9 mouse cellular contexts compared by ENCODE assay signal in the genomic region with DNA sequence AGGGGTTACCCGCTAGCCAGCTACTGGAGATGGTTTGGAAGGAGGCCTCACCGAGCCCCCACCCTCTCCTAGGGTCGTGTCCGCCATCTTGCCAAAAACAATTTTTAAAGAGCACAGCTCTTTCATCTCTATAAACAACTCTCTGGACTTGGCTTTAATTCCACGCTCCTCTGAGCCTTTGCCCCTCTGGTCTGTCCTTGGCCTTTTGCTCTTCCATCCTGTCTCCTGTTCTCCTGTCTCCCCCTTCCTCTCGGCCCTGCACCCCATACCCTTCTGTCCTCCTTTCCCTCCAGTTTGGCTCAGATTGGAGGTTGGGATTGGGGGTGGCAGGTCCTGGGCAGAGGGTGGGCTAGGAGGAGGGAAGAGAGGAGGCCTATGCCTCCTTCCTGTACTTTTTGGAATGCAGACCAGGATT. TPM values are rescaled to one million over a fixed set of nuclear protein-coding genes. Genes with fewer than 3 reads are reported as not detected.
DNase-seq lines count a peak whose midpoint lies in the region; ATAC-seq and TF ChIP-seq lines count a peak whose summit lies in the region.
"Had no signal": no experiment of that assay in that cellular context is flagged by ENCODE, and none has a peak within 500 bp of the region (broad histone marks: within the 10 kb centered on the region; RNA-seq: fewer than 3 reads in every experiment).

No protein-coding gene starts in this region.

- H3K9ac ChIP-seq in forebrain, embryonic 15.5 days (replicated peaks), result no peak overlapping the region
- H3K9ac ChIP-seq in limb, embryonic 14.5 days (ENCODE audit: low read depth, low read length, severe bottlenecking), result peak overlapping the region; percentile 34; the same call in 1 of the 2 replicates
- H3K9ac ChIP-seq in stomach, embryonic 15.5 days, result 0 out of 2 replicates have a peak overlapping the region, but pooled peaks have one; percentile 6

- TF ChIP-seq CTCF in spleen, adult 2 months (IDR thresholded peaks at IDR 0.05; ENCODE audit: extremely low read depth, insufficient read depth, insufficient read length, insufficient replicate concordance), result no peak

- H3K27ac ChIP-seq in spleen, adult 2 months (ENCODE audit: insufficient read depth, low read length), result peak overlapping the region; percentile 30; the same call in 1 of the 2 replicates
- peak overlapping the region; percentile 75 for H3K27ac ChIP-seq in forebrain, embryonic 15.5 days (replicated peaks)
- H3K27ac ChIP-seq in limb, embryonic 14.5 days (replicated peaks; ENCODE audit: low read depth, low read length), result peak overlapping the region; percentile 71
- peak overlapping the region; percentile 93 for H3K27ac ChIP-seq in stomach, embryonic 15.5 days

- peaks cover 44% of the 10 kb centered on the region for H3K4me1 ChIP-seq in spleen, adult 2 months (ENCODE audit: control insufficient read depth, insufficient read depth, insufficient read length)
- peaks cover 98% of the 10 kb centered on the region for H3K4me1 ChIP-seq in forebrain, embryonic 15.5 days
- peaks cover 91% of the 10 kb centered on the region for H3K4me1 ChIP-seq in limb, embryonic 14.5 days (ENCODE audit: control insufficient read depth, insufficient read depth, low read length)
- H3K4me1 ChIP-seq in stomach, embryonic 15.5 days, result peaks cover 88% of the 10 kb centered on the region

- H3K36me3 ChIP-seq in spleen, adult 2 months (ENCODE audit: control insufficient read depth, insufficient read depth, low read length), result peaks cover 17% of the 10 kb centered on the region
- no peaks in the 10 kb centered on the region for H3K36me3 ChIP-seq in forebrain, embryonic 15.5 days
- peaks cover 30% of the 10 kb centered on the region for H3K36me3 ChIP-seq in limb, embryonic 14.5 days (ENCODE audit: control insufficient read depth, insufficient read depth, low read length)
- peaks cover 8% of the 10 kb centered on the region; the same call in 1 of the 2 replicates for H3K36me3 ChIP-seq in stomach, embryonic 15.5 days

- no peaks in the 10 kb centered on the region for H3K9me3 ChIP-seq in forebrain, embryonic 15.5 days
- no peaks in the 10 kb centered on the region for H3K9me3 ChIP-seq in limb, embryonic 14.5 days (ENCODE audit: control insufficient read depth, low read length)
- H3K9me3 ChIP-seq in stomach, embryonic 15.5 days, result no peaks in the 10 kb centered on the region

- no peaks in the 10 kb centered on the region for H3K27me3 ChIP-seq in spleen, adult 2 months (ENCODE audit: control insufficient read depth, insufficient read depth, low read length)
- peaks cover 12% of the 10 kb centered on the region; the same call in 1 of the 2 replicates for H3K27me3 ChIP-seq in forebrain, embryonic 15.5 days
- no peaks in the 10 kb centered on the region for H3K27me3 ChIP-seq in limb, embryonic 14.5 days (ENCODE audit: control insufficient read depth, insufficient read depth, low read length)
- no peaks in the 10 kb centered on the region for H3K27me3 ChIP-seq in stomach, embryonic 15.5 days (replicated peaks)

- H3K4me3 ChIP-seq in spleen, adult 2 months (ENCODE audit: extremely low read depth, insufficient read depth, insufficient read length), result no peak overlapping the region
- no peak overlapping the region for H3K4me3 ChIP-seq in forebrain, embryonic 15.5 days
- H3K4me3 ChIP-seq in limb, embryonic 14.5 days (replicated peaks; ENCODE audit: low read length), result peak overlapping the region; percentile 67
- peak overlapping the region; percentile 78 for H3K4me3 ChIP-seq in stomach, embryonic 15.5 days (replicated peaks)

- H3K4me2 ChIP-seq in forebrain, embryonic 15.5 days (replicated peaks), result peak overlapping the region; percentile 98
- peak overlapping the region; percentile 96 for H3K4me2 ChIP-seq in limb, embryonic 14.5 days (replicated peaks; ENCODE audit: low read depth, low read length, severe bottlenecking)
- peak overlapping the region; percentile 99 for H3K4me2 ChIP-seq in stomach, embryonic 15.5 days

- intact Hi-C loops in gastrocnemius, postnatal 36 days (cut with DNase I), result no loop called here

- DNase-seq in spleen, adult 2 months (ENCODE audit: low read depth in 1 of 2, low spot score in 2 of 2), result no peak
- no peak for DNase-seq in spleen, postnatal 14 days (ENCODE audit: low spot score in 2 of 2)
- no peak for DNase-seq in limb, embryonic 14.5 days (ENCODE audit: low spot score)
- no peak for DNase-seq in right cerebral cortex, postnatal 10 days (ENCODE audit: low spot score in 2 of 2)
- no peak for DNase-seq in cerebellum, postnatal 4 days (ENCODE audit: low spot score in 2 of 2)
- no peak for DNase-seq in gastrocnemius, postnatal 36 days

- WGBS in spleen, adult 2 months, result 37% methylated on average over 6 of the region's 6 CpGs
- WGBS in forebrain, embryonic 15.5 days, result 45% methylated on average over 6 of the region's 6 CpGs
- 21% methylated on average over 6 of the region's 6 CpGs for WGBS in limb, embryonic 14.5 days
- 10% methylated on average over 6 of the region's 6 CpGs for WGBS in stomach, embryonic 15.5 days

- TF ChIP-seq POLR2A in spleen, adult 2 months (IDR thresholded peaks at IDR 0.05; ENCODE audit: low read depth, low read length), result no peak
- TF ChIP-seq POLR2A in limb, embryonic 14.5 days (IDR thresholded peaks at IDR 0.05; ENCODE audit: borderline replicate concordance, extremely low read depth, insufficient read depth, insufficient read length), result no peak

- ATAC-seq in forebrain, embryonic 15.5 days (replicated peaks), result no peak
- ATAC-seq in limb, embryonic 14.5 days (ENCODE audit: low FRiP score, low read depth), result 0 out of 2 replicates have a peak, but pooled peaks have one; percentile 6
- ATAC-seq in stomach, embryonic 15.5 days (ENCODE audit: insufficient read depth, low FRiP score, low read depth), result no peak

RNA-seq across cellular contexts. Expression of a gene that starts 18.6 kb away (rescaled TPM):
- 0.56 and 0.67 TPM in 2 replicates for polyA plus RNA-seq in spleen, adult 2 months (2012; rRNA removed)
- polyA plus RNA-seq in forebrain, embryonic 15.5 days (2015; fragmentation: Nextera tagmentation; extraction: Ambion mirVana), result 0.62 and 0.84 TPM in 2 replicates
- 1.3 and 2.2 TPM in 2 replicates for polyA plus RNA-seq in limb, embryonic 14.5 days (2012; rRNA removed)
- polyA plus RNA-seq in limb, embryonic 14.5 days (2014; fragmentation: Nextera tagmentation; extraction: Ambion mirVana), result 0.41 and 0.45 TPM in 2 replicates
- 0.42 and 0.43 TPM in 2 replicates for polyA plus RNA-seq in stomach, embryonic 15.5 days (2015; fragmentation: Nextera tagmentation; extraction: Ambion mirVana)
- not detected for total RNA-seq in gastrocnemius, postnatal 36 days (2021)
- total RNA-seq: hematopoietic stem cell, adult 5-6 weeks had no signal

RNA-seq across cellular contexts. Expression of a gene that starts 36.6 kb away (rescaled TPM):
- polyA plus RNA-seq in spleen, adult 2 months (2012; rRNA removed), result 37.0 and 48.8 TPM in 2 replicates
- 9.2 and 9.9 TPM in 2 replicates for polyA plus RNA-seq in forebrain, embryonic 15.5 days (2015; fragmentation: Nextera tagmentation; extraction: Ambion mirVana)
- 39.8 and 57.0 TPM in 2 replicates for polyA plus RNA-seq in limb, embryonic 14.5 days (2012; rRNA removed)
- 52.4 and 58.3 TPM in 2 replicates for polyA plus RNA-seq in limb, embryonic 14.5 days (2014; fragmentation: Nextera tagmentation; extraction: Ambion mirVana)
- polyA plus RNA-seq in stomach, embryonic 15.5 days (2015; fragmentation: Nextera tagmentation; extraction: Ambion mirVana), result 34.0 and 41.0 TPM in 2 replicates
- 10 to 100 TPM in 1 of 2 experiments, 1 to 10 TPM in 1; 8.7 to 13.2 TPM for total RNA-seq in gastrocnemius, postnatal 36 days (2021)

RNA-seq across cellular contexts. Expression of a gene that starts 56.6 kb away (rescaled TPM):
- polyA plus RNA-seq in spleen, adult 2 months (2012; rRNA removed), result 1.6 and 2.0 TPM in 2 replicates
- polyA plus RNA-seq in forebrain, embryonic 15.5 days (2015; fragmentation: Nextera tagmentation; extraction: Ambion mirVana), result 11.2 and 12.1 TPM in 2 replicates
- 13.1 and 15.6 TPM in 2 replicates for polyA plus RNA-seq in limb, embryonic 14.5 days (2012; rRNA removed)
- 25.2 and 25.8 TPM in 2 replicates for polyA plus RNA-seq in limb, embryonic 14.5 days (2014; fragmentation: Nextera tagmentation; extraction: Ambion mirVana)
- polyA plus RNA-seq in stomach, embryonic 15.5 days (2015; fragmentation: Nextera tagmentation; extraction: Ambion mirVana), result 28.8 and 30.3 TPM in 2 replicates
- under 1 TPM; 0.20 to 0.64 TPM for total RNA-seq in gastrocnemius, postnatal 36 days (2021)

RNA-seq across cellular contexts. Expression of a gene that starts 59.8 kb away (rescaled TPM):
- 5.4 and 5.9 TPM in 2 replicates for polyA plus RNA-seq in spleen, adult 2 months (2012; rRNA removed)
- polyA plus RNA-seq in forebrain, embryonic 15.5 days (2015; fragmentation: Nextera tagmentation; extraction: Ambion mirVana), result 126 and 141 TPM in 2 replicates
- 98.2 and 134 TPM in 2 replicates for polyA plus RNA-seq in limb, embryonic 14.5 days (2012; rRNA removed)
- polyA plus RNA-seq in limb, embryonic 14.5 days (2014; fragmentation: Nextera tagmentation; extraction: Ambion mirVana), result 205 and 209 TPM in 2 replicates
- polyA plus RNA-seq in stomach, embryonic 15.5 days (2015; fragmentation: Nextera tagmentation; extraction: Ambion mirVana), result 211 and 217 TPM in 2 replicates
- 1 to 10 TPM; 2.9 to 4.5 TPM for total RNA-seq in gastrocnemius, postnatal 36 days (2021)

Comparison
In these comparisons a context has a peak if more than half of its experiments do, and no peak if none do; other contexts are left out.
1. H3K27ac ChIP-seq: peak in every context shown above with its lines; median percentile 93 in stomach, embryonic 15.5 days; 75 in forebrain, embryonic 15.5 days; 71 in limb, embryonic 14.5 days; 30 in spleen, adult 2 months.
2. H3K4me3 ChIP-seq: peak in limb, embryonic 14.5 days (single experiment) and stomach, embryonic 15.5 days (single experiment); none in spleen, adult 2 months (single experiment) and forebrain, embryonic 15.5 days (single experiment).
3. Peak in every context shown above with its lines, with median percentiles within 50 percentile points of each other: H3K4me2 ChIP-seq.